Mouse (Mus musculus) natural killer cell, adult 2 months (primary cell): ENCODE measurements at regions not wholly inside any gene's neighbourhood (a gene's known extent, or its start where the extent isn't known, plus 50 kb on each side); places are given as distances from the start of the nearest gene placed in this dataset.

Experiments used
- DNase-seq, 2 experiments: peaks; one replicate each; pipeline ENCODE4 v3.0.0; 2022; ENCODE audit warnings: low spot score in 2 of 2

DNA sequence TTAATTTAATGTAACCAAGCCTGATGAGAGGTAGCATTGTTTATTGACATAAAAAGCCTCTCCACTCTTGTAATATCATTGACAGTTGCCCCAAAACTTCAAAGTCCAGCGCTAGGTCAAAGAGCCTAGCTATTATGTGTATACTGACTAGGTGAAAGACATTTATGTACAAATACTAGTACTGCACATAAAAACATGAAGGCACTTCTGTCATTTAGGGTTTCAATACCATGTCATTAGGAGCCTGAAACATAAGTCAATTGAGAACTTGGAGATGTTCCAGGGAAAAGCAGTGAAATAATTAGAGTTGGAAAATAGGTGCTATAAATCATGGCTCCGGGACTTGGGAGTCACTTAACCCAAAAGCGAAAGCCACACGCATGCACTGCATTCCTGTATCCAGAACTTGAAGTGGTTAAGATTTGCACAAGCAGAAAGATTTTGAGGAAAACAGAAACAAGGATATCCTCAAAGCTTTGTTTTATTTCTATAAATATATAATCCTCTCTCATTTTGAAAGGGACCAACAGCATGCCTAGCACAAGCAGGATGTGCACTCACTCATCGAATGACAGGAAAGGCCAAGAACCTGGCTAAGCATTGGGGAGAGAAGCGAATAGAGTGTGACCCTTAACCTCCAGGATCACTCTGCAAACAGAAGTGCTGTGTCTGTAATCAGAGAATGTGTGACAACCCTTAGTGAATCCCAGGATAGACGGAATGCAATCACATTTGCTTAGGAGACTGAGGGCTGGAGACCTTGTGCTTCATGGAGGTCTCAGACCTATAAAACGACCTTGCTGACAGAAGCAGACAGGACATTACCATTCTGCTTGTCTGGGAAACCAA lies 176.3 kb upstream of the Crim1 start:
- no peak for DNase-seq

DNA sequence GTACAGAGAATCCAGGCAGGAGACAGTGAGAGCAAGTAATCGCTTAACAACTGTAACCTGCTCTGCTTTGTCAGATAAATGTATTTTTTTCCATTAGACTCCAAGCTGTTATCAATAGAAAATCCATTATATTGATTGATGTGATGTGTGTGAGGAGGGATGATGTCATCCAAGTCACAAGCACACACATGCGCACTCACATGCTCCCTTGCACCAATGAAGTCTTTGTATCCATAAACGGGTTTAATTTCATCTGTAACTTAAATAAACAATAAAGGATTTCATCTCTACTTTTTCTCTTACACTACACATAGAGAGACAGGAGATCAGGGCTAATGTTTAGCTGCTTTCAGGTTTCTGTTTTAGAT lies 175.7 kb upstream of the Crim1 start:
- DNase-seq = no peak

DNA sequence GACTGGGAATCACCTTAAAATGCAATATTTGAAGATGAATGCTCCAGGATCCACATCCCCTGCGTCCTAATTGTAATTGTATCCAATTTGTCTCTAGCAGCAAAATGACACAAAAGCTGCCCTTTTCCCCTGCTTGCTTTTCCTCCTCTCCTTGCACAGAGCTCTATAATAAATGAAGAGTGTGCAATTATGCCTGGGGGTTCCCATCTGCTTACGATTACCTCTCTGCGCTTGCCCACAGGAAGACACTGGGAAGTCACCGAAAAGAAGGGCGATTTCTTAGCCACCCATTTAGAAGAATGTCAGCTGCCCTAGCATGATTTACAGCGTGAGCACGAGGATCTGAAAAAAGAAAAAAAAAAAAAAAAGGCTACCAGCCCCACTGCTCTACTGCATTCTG lies 174.8 kb upstream of the Crim1 start:
- DNase-seq = no peak

DNA sequence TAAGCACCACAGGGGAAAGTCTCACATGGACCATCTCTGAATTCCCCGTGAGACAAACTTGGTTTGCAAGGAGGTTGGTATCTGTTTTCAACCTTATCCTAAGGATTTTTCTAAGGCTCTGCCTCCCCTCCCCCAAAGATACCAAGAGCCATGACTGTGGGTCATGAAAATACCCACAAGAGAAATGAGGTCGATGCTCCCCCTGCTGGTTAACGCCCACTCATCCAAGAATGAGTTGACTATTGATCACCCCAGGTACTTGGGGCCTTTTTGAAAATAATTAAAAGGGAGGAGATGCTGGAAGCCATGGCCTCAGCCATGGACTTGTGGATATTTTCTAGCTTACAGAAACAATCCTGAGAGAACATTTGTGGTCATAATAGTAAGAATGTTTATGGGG lies 164.4 kb upstream of the Crim1 start:
- DNase-seq = no peak

DNA sequence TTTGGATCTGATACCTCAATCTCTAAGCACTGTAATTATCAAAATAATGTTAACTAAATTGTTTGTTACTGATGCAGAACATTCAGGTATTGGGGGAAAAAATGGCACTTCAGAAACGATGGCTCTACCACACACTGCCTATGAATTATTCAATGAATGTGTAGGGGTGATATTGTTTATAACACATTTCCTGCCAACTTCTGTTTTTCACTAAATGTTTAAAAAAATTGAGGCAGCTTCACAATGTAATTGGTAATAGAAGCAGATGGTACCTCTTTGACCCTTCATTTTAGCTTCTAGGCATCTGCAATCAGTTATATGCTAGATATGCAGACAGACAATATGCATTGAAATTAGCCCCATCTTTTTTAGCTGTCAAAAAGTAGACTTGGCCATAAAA lies 159.7 kb upstream of the Crim1 start:
- no peak for DNase-seq

DNA sequence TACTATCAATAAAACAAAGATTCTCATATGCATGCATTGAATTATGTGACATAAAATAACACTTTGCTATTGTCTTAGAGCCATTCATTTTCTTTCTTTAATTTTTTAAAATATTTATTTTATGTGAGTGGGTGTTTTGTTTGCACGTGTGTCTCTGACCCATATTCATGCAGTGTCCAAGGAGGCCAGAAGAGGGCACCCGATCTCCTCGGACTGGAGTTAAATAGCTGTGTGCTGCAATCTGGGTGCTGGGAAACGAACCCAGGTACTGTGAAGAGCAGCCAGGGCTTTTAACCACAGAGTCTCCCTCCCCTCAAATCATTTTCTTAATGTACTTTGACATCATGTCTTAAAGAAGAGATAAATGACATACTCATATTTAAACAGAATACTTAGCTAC lies 158.8 kb upstream of the Crim1 start:
- no peak for DNase-seq

DNA sequence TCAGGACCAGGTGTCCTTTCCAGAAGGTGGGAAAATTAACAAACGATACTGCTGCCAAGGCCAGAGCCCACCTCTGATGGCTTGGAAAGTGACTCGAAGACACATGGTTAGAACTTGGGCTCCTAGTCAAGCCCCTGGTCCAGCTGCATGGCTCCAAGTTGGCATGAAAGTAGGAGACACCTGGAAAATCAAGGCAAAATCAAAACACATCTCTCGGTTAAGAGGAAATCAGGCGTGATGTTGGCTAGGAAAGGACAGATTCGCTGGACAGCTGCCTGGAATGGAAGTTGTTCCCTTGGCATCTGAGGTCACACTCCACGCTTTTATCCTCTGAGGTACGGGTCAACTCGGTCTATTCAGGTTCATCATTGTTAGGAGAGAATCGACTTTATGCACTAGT lies 150.3 kb upstream of the Crim1 start:
- DNase-seq = no peak

DNA sequence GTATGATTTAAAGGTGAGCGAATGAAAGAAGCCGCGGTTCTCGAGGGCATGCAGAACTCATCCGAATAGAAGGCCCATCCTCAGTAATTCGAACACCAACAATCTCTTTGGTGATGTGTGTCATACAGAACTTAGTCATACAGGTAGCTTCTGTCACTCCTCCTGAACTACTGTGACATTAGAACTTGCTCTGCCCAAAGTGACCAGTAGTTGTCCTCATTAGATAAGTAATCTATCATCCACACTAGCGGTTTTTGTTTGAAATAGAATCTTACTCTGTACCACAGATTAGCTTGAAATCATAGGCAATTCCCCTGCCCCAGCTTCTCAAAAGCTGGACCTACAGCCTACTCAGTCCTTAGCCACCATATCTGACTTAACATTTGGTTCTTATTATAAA lies 149.8 kb upstream of the Crim1 start:
- no peak for DNase-seq

DNA sequence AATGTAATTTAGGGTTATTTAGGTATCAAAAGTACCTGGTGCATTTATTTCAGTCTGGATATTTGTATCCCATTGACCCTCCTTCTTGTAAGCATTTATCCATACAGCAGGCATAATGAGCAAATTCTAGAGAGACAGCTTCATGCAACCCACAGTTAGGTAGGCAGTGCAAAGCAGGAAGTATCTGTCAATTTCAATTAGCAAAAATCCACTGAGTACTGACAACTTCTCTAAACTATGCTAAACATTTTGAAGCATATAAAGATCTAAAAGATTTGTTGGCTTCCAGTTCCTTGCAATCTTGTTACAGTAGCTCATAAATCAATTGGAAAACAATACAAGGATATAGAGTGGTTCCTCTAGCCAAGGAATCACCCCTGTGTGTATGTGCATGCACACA lies 124.2 kb upstream of the Crim1 start:
- no peak for DNase-seq

DNA sequence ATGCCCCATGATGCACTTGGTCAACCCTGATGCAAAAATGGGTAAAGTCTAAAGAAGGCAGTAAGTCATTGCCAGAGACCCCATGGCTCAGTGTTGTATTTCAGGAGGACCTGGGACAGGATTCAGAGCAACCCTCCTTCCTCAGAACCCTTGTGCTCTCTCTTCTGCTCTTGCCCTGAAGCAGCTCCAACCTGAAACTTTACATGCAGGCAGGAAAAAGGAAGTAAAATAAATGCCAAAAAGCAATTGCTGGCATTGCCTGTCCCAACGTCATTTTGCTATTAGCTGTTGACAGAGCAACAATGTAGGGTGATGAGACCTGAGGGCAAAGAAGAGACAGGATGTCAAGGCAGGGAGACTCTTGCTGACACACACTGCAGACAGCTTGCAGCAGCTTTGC lies 121.7 kb upstream of the Crim1 start:
- no peak for DNase-seq

DNA sequence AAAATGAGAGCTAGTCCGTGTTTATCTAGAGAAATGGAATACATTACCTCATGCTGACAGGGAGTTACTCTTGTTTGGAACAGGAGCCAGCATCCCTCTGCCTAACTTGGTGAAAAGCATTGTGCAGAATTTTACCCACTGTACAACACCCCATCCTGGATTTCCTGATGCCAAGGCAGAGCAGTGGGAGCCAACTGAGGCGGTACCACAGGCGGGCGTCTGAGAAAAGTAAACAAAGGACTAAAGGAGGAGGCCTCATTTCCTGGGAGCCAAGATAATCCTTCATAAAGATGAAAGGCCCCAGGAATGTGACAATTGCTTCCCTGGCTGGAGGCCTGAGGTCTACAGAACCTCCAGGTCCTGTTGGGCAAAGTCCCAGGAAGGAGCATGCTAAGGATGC lies 115.6 kb upstream of the Crim1 start:
- DNase-seq = no peak

DNA sequence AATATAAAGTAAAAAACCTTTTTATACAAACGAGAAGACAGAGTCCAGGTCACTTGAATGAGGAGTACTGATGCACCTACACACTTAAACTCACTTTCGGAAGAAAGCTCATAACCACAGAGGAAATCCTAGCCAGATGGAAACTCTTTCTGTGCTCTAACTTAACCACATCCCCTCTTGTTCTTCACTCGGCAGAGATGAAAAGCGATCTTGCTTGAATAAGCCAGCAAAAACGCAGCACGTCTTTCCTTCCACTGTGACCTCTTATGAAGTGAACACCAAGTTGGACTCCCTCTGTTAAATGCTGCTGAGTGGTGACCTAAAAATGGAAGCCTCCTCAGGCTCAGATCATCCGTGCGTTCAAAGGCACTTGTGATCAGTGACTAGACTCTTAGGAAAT lies 113.1 kb upstream of the Crim1 start:
- DNase-seq = peak; percentile 12 to 26

DNA sequence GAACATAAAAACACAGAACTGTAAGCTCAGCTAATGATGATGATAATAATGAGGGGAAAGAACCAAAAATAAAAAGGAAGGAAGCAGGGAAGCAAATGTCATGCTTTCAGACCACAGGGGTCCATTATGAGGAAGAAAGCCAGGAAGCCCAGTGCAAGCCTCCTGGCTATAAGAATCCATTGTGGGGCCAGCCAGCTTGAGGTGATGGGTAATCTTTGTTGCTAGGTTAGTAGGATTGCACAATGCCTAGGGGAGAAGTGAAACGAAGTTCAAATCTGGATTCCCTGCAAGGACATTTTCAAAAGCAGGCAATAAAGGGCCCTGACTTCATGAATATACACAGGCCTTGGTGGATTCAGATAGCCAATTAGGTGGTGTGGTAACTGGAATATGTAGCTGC lies 102.3 kb upstream of the Crim1 start:
- DNase-seq = no peak

DNA sequence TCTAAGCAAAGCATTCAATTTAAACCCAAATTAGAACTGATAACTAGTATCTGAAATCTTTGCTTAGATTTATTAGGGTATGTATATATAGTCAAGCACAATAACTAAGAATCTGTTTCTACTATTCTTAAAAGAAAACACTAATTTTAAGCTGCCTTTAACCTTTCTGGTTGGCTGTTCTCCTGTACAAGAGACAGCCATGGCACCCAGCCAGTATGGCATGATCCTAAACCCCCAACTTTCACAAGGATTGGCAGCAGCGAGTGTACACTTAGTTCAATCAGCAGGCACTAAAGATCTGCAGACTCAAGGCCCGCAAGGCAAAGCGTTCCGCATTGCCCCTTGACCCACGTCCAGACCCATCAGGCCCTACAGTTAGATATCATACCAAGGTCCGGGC lies 91.3 kb upstream of the Crim1 start:
- DNase-seq = no peak

DNA sequence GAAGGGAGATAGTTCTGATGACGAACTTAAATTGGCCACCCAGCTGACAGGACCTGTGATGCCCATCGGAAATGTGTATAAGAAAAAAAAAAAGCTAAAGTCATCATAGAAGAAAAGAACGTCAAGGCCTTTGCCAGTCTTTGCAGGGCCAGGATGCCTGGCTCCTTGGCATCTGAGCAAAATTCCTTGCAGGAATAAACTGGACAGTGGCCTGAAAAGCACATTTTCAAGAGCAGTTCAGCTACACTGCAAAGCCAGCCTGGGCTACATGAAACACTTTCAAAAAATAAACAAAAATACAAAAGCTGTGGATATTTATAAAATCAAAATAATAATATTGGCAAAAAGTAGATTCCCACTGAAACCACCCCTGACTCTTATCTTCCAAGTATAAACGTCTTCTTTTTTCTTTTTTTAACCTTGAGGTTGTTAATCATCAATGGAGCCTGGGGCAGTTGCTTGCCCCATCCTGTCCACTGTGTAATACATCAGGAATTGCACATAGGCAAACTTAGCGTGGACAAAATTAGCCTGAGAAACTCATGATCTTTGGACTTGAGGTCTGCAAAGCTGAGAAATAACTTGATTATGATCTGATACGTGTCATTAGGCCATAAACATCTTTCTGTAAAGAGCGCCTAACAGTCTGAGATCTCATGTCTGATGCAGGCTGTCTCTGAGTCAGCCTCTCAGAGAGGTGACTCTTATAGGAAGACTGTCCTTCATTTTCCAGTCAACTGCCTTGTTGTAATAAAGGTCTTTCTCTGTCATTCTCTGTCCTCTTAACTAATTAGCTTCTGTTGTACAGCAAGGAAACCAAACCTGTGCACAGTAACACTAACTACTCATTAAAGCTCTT lies 90.5 kb upstream of the Crim1 start:
- DNase-seq = no peak

DNA sequence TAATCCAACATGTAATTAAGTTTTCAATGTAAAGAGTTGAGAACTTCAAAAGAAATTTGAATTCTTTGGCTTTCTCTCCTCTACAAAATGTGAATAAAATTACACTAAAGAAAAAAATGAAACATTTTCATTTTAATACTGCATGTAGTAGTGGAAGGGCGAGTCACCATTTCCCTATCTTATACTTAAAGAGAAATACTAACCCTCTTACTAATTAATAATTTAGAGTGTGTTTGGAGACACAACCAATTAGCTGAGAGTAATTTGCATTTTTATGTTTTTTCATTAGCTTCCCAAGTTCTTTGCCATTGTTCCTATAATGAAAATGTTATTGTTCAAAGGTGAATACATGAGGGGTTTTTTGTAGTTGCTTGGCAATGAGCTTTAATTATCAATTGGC lies 67.9 kb upstream of the Crim1 start:
- no peak for DNase-seq

DNA sequence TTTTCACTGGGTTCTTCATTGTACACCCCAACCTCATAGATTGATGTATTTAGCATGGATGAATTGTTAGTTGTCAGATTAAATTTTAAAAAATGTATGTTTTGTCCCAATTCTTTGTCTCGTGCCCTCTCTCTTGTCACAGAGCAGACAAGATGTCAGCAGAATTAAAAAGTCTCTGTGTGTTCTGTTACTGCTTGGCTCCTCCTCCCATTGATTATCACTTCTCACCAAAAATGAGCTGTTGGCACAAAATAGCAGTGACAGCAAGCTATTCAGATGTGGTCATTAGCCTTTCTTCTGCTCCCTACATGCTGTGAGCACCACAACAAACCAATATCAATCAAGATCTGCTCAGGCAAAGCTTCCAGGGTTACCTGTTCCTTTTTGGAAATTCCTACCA lies 62.1 kb upstream of the Crim1 start:
- no peak for DNase-seq

DNA sequence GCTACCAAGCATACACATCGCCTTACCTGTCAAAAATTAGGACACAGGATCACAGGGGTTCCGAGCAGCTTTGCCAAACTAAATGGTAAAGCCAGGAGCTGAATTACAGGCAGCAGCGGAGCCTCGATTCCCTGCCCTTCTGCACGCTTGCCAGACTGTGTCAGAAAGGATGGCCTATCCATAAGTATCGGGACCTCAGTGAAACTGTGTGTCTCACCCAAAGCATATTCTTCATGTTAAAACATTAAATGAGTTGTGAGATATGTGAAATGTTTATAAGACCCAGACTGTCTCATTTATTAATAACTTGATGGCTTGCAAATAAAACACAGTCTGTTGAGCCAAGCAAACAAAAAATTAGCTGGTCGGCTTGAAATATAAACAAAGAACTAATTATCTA lies 59.4 kb upstream of the Crim1 start:
- no peak for DNase-seq

DNA sequence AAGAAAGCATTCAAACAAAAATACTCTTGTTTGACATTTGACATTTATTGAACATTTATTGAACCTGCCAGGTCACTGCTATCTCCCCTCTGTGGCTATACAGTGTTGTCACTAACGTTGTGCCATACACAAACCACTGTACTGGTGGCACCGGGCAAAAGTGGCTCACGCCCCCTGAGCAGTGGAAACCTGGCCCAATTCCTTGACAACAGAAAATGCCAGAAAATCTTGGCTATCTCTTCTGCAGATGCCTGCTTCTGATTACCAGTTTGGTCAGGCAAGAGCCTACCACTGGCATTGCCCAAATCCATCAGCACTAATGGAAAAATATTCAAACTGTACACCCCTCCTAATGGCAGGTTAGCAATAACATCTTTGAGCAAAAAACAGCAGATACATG lies 58.9 kb upstream of the Crim1 start:
- no peak for DNase-seq

DNA sequence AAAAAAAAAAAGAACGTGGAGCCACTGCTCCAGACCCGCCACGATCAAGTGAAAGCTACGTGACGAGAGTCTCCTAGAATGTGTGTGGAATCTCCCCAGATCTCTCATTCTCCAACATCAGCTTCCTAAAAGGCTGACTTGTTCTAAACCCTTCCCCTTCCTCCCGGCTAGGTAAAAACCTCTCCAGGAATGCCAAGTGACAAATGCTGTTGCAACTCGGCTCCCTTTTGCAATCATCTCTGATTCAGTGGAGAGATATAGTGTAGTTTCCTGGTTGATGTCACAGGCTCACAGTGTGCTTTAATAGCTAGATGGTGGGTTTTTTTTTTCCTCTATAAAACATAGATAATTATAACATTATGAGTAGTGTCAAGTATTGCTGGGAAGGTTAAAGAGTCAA lies 57.6 kb upstream of the Crim1 start:
- no peak for DNase-seq

DNA sequence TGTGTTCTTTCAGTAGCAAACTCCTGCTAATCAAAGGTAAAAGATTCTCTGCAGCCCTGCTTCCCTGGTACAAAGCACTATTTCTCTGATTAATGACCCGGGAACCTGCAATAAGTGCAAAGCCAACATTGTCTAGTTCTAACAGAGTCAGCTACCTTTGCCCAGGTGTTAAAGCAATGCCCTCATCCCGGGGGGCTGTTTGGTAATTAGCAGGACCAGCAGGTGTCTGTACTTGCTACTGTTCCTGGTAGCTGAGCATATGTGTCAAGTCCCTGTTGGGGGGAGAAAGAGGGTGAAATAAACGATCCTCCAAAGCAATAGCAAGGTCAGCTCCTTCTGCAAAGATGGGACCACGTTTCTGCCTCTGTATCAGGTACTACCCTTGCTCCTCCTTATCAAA lies 54.7 kb upstream of the Crim1 start:
- DNase-seq = no peak
